Mouse (Mus musculus) MEL (cell line): Measurements from ENCODE around the gene Nek4. TPM values are rescaled to one million over a fixed set of nuclear protein-coding genes. Genes with fewer than 3 reads are reported as not detected.

ENCODE experiments used
- DNase-seq: peaks from one replicate; pipeline ENCODE4 v3.0.0; 2011; ENCODE audit warnings: low read depth, low spot score
- H3K27ac ChIP-seq: 2 replicates; pipeline ENCODE4 v1.5.1; 2012; ENCODE audit warnings: low read depth, mild to moderate bottlenecking, control low read depth, low read length, moderate library complexity; ENCODE audit not compliant: control insufficient read depth
- H3K27me3 ChIP-seq, 2 experiments: fragments of 150-350 bp in 1 of 2; sonication (generic) in 1 of 2; 2 replicates each; pipeline ENCODE4 v1.6.1; 2012; ENCODE audit warnings: low read length in 2 of 2, mild to moderate bottlenecking in 2 of 2, improper control_type of control experiment in 1 of 2, moderate library complexity in 1 of 2; ENCODE audit not compliant: insufficient read depth in 2 of 2, control insufficient read depth in 1 of 2
- H3K36me3 ChIP-seq, 2 experiments: 2 replicates each; pipeline ENCODE4 v1.6.1; 2012 to 2014; ENCODE audit warnings: low read length in 2 of 2, improper control_type of control experiment in 1 of 2, inconsistent platforms in 1 of 2, mild to moderate bottlenecking in 1 of 2; ENCODE audit not compliant: insufficient read depth in 2 of 2, control insufficient read depth in 1 of 2
- H3K4me1 ChIP-seq, 2 experiments: fragments of 150-350 bp in 1 of 2; sonication (generic) in 1 of 2; 2 replicates each; pipeline ENCODE4 v1.6.1; 2012; ENCODE audit warnings: low read length in 2 of 2, improper control_type of control experiment in 1 of 2, mild to moderate bottlenecking in 1 of 2; ENCODE audit not compliant: insufficient read depth in 2 of 2, control insufficient read depth in 1 of 2
- H3K4me3 ChIP-seq, 2 experiments: fragments of 150-350 bp in 1 of 2; sonication (generic) in 1 of 2; 2 replicates each; pipeline ENCODE4 v1.5.1; 2012; ENCODE audit warnings: low read depth in 2 of 2, low read length in 2 of 2, mild to moderate bottlenecking in 2 of 2, moderate library complexity in 2 of 2, control low read depth in 1 of 2, improper control_type of control experiment in 1 of 2; ENCODE audit not compliant: control insufficient read depth in 1 of 2, insufficient read depth in 1 of 2
- H3K79me2 ChIP-seq: 2 replicates; pipeline ENCODE4 v1.6.1; 2012; ENCODE audit warnings: mild to moderate bottlenecking, low read length, moderate library complexity; ENCODE audit not compliant: control insufficient read depth, poor library complexity, insufficient read depth
- H3K9ac ChIP-seq: 2 replicates; pipeline ENCODE4 v1.6.1; 2012; ENCODE audit warnings: low read depth, mild to moderate bottlenecking, control low read depth, low read length, moderate library complexity; ENCODE audit not compliant: control insufficient read depth, poor library complexity, severe bottlenecking
- H3K9me3 ChIP-seq: fragments of 150-350 bp; sonication (generic); replicated peaks from 2 replicates; pipeline ENCODE4 v1.6.1; 2012; ENCODE audit warnings: mild to moderate bottlenecking, low read length, improper control_type of control experiment, moderate library complexity; ENCODE audit not compliant: insufficient read depth
- BHLHE40 ChIP-seq: IDR thresholded peaks from 2 replicates; pipeline ENCODE4 v1.6.1; 2012; ENCODE audit warnings: low read depth, mild to moderate bottlenecking, inconsistent platforms, low read length, improper control_type of control experiment, borderline replicate concordance
- CHD2 ChIP-seq: IDR thresholded peaks from 2 replicates; pipeline ENCODE4 v1.6.1; 2011; ENCODE audit warnings: low read length, improper control_type of control experiment
- ELF1 ChIP-seq: IDR thresholded peaks from 2 replicates; pipeline ENCODE4 v1.6.1; 2014; ENCODE audit warnings: low read depth, mild to moderate bottlenecking, inconsistent platforms, low read length, improper control_type of control experiment, moderate library complexity
- EP300 ChIP-seq, 2 experiments: IDR thresholded peaks; 2 replicates each; pipeline ENCODE4 v1.6.1; 2011; ENCODE audit warnings: improper control_type of control experiment in 2 of 2, low read length in 2 of 2, low read depth in 1 of 2, mild to moderate bottlenecking in 1 of 2
- ETS1 ChIP-seq: IDR thresholded peaks from 2 replicates; pipeline ENCODE4 v1.6.1; 2012; ENCODE audit warnings: low read depth, mild to moderate bottlenecking, inconsistent platforms, low read length, improper control_type of control experiment, moderate library complexity
- GABPA ChIP-seq: IDR thresholded peaks from 2 replicates; pipeline ENCODE4 v1.6.1; 2012; ENCODE audit warnings: low read depth, mild to moderate bottlenecking, inconsistent platforms, low read length, improper control_type of control experiment, moderate library complexity
- GATA1 ChIP-seq: IDR thresholded peaks from 2 replicates; pipeline ENCODE4 v1.6.1; 2011; ENCODE audit warnings: low read depth, low read length, improper control_type of control experiment
- HCFC1 ChIP-seq: IDR thresholded peaks from 2 replicates; pipeline ENCODE4 v1.6.1; 2012; ENCODE audit warnings: low read depth, mild to moderate bottlenecking, inconsistent platforms, low read length, improper control_type of control experiment, moderate library complexity
- JUND ChIP-seq: IDR thresholded peaks from 2 replicates; pipeline ENCODE4 v1.6.1; 2011; ENCODE audit warnings: low read depth, mild to moderate bottlenecking, improper control_type of control experiment, low read length
- MAX ChIP-seq: IDR thresholded peaks from 2 replicates; pipeline ENCODE4 v1.6.1; 2011; ENCODE audit warnings: low read length, improper control_type of control experiment
- MAZ ChIP-seq: IDR thresholded peaks from 2 replicates; pipeline ENCODE4 v1.6.1; 2012; ENCODE audit warnings: low read depth, mild to moderate bottlenecking, inconsistent platforms, low read length, improper control_type of control experiment
- MYB ChIP-seq: IDR thresholded peaks from 2 replicates; pipeline ENCODE4 v1.6.1; 2011; ENCODE audit warnings: mild to moderate bottlenecking, low read depth, low read length, improper control_type of control experiment
- MYC ChIP-seq: IDR thresholded peaks from 2 replicates; pipeline ENCODE4 v1.6.1; 2011; ENCODE audit warnings: low read depth, mild to moderate bottlenecking, low read length, improper control_type of control experiment, moderate library complexity
- NELFE ChIP-seq: IDR thresholded peaks from 2 replicates; pipeline ENCODE4 v1.6.1; 2011; ENCODE audit warnings: low read depth, low read length, improper control_type of control experiment
- RCOR1 ChIP-seq: IDR thresholded peaks from 2 replicates; pipeline ENCODE4 v1.6.1; 2012; ENCODE audit warnings: low read depth, mild to moderate bottlenecking, inconsistent platforms, low read length, improper control_type of control experiment
- SIN3A ChIP-seq: IDR thresholded peaks from 2 replicates; pipeline ENCODE4 v1.6.1; 2012; ENCODE audit warnings: low read length, improper control_type of control experiment, inconsistent platforms
- TCF12 ChIP-seq: IDR thresholded peaks from 2 replicates; pipeline ENCODE4 v1.6.1; 2014; ENCODE audit warnings: low read depth, mild to moderate bottlenecking, inconsistent platforms, low read length, improper control_type of control experiment, moderate library complexity
- UBTF ChIP-seq: IDR thresholded peaks from 2 replicates; pipeline ENCODE4 v1.6.1; 2012; ENCODE audit warnings: low read depth, mild to moderate bottlenecking, inconsistent platforms, low read length, improper control_type of control experiment, moderate library complexity, borderline replicate concordance; ENCODE audit not compliant: insufficient read depth
- ZKSCAN1 ChIP-seq: IDR thresholded peaks from 2 replicates; pipeline ENCODE4 v1.6.1; 2012; ENCODE audit warnings: low read depth, mild to moderate bottlenecking, inconsistent platforms, low read length, improper control_type of control experiment, moderate library complexity
- ZMIZ1 ChIP-seq: IDR thresholded peaks from 2 replicates; pipeline ENCODE4 v1.6.1; 2012; ENCODE audit warnings: low read depth, mild to moderate bottlenecking, inconsistent platforms, low read length, improper control_type of control experiment, moderate library complexity
- ZNF384 ChIP-seq: IDR thresholded peaks from 2 replicates; pipeline ENCODE4 v1.6.1; 2012; ENCODE audit warnings: low read depth, mild to moderate bottlenecking, inconsistent platforms, low read length, improper control_type of control experiment
- polyA plus RNA-seq, 2 experiments: library from polyadenylated mRNA; stranded (reverse) in 1 of 2; unstranded in 1 of 2; fragments of >175 nt in 1 of 2; fragments of >200 nt in 1 of 2; gene quantifications; 2 replicates each; pipeline versions ENCODE4 v1.2.1 to v1.2.4; 2012; ENCODE audit warnings: low replicate concordance in 2 of 2, low read depth in 1 of 2; ENCODE audit not compliant: insufficient read length in 2 of 2, insufficient read depth in 1 of 2, missing spikeins in 1 of 2
- total RNA-seq: library from RNA; depleted of rRNA; stranded (reverse); fragments of 300-350 nt; gene quantifications from 2 replicates; pipeline ENCODE4 v1.2.3, GENCODE M21; 2012

Nek4 gene
- total and polyA plus RNA-seq, 3 experiments: 16.6 to 19.3 TPM; not detected in 1

DNA sequence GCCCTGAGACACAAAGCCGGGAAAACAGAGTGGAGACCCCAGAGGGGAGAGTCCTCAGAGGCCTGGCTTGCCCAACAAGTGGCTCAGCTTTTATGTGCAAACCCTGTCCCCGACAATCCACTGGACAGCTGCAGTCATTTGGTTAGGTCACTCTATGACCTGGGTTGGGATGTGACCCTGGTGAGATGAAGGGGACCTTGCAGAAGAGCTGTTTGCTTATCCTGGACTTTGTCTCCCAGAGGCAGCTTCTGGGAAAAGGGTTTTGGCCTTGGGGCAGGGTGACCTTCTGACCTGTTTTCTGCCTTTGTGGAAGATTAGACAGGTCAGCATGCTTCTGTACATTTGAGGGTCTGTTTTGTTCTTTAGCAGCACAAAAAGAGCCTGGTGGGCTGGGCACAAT is 6.4 kb upstream of the Nek4 start:
- no peak for DNase-seq
- 0 out of 4 replicates have a peak, but pooled peaks cover 0 to 3% of the 10 kb centered on the region in 2 experiments for H3K4me1 ChIP-seq

DNA sequence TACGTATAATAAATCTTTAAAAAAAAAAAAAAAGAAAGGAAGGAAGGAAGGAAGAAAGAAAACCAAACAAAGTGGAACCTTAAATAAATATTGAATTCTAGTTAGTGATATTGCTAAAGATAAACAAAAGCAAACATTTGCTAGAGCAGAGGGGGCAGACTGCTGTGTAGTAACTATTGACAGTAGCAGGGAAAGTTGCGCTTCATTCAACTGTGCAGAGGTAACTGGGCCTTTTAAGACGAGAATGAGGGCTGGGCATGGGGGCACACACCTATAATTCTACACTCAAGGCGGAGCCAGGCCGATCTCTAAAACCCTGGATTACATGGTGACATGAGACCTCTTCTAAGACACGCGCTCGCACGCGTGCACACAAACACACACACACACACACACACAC is 1.2 kb upstream of the Nek4 start:
- Histone ChIP-seq H3K27me3 (no peaks in the 10 kb centered on the region), H3K4me3 (no peak overlapping the region), H3K4me1 (peaks cover 0 to 3% of the 10 kb centered on the region in 2 experiments; a peak in 3 of 4 replicates), H3K36me3 (0 out of 4 replicates have a peak, but pooled peaks cover 0 to 2% of the 10 kb centered on the region in 2 experiments), H3K9me3 (no peaks in the 10 kb centered on the region), H3K27ac (no peak overlapping the region), H3K79me2 (no peaks in the 10 kb centered on the region; the same call in 1 of the 2 replicates), H3K9ac (no peak overlapping the region)
- peak; percentile 42; the same call in 1 of the 2 replicates for TF ChIP-seq ZNF384
- no peak for TF ChIP-seq ELF1
- DNase-seq: no peak

More for the DNA sequence above, 6.4 kb upstream of the Nek4 start:
- TF ChIP-seq MYB (no peak), GABPA (no peak), RCOR1 (no peak), MAZ (no peak), ZMIZ1 (no peak), ZKSCAN1 (no peak), CHD2 (no peak), MAX (no peak), GATA1 (no peak), BHLHE40 (no peak), HCFC1 (no peak), NELFE (no peak), JUND (no peak), SIN3A (no peak), MYC (no peak), EP300 (IDR thresholded peaks at IDR 0.05; ENCODE audit: low read depth in 1 of 2, low read length in 2 of 2) (no peak), ETS1 (no peak), TCF12 (no peak), UBTF (no peak)
- Histone ChIP-seq H3K79me2 (no peaks in the 10 kb centered on the region), H3K27ac (no peak overlapping the region), H3K9me3 (no peaks in the 10 kb centered on the region), H3K27me3 (0 out of 4 replicates have a peak, but pooled peaks cover 0 to 3% of the 10 kb centered on the region in 2 experiments), H3K9ac (no peak overlapping the region), H3K4me3 (no peak overlapping the region), H3K36me3 (no peaks in the 10 kb centered on the region)
